22 mouse cellular contexts compared by ENCODE assay signal in the genomic region with DNA sequence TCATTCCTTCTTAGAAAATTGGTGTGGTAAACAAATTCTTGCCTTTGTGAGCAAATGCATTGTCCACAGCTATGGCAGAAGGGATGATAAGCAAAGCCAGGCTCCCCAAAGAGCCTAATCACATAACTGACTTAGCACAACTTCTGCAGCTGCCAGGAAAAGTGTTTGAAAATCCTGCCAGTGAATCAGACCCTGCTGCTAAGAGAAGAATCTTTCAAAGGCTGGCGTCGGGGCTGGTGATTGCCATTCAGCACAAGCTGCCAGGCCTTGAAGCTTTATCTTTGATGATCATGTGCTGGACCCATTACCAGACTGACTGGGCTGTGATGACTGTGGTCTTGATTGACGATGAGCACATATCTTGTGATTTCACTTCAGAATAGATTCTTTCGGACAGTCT.
DNase-seq lines count a peak whose midpoint lies in the region; ATAC-seq lines count a peak whose summit lies in the region.
"Had no signal": no experiment of that assay in that cellular context is flagged by ENCODE, and none has a peak within 500 bp of the region (broad histone marks: within the 10 kb centered on the region; RNA-seq: fewer than 3 reads in every experiment).

No protein-coding gene starts in this region.

- no peaks in the 10 kb centered on the region for H3K9me3 ChIP-seq in hindbrain, embryonic 16.5 days (ENCODE audit: control insufficient read depth, low read length)
- no peaks in the 10 kb centered on the region for H3K9me3 ChIP-seq in hindbrain, embryonic 10.5 days
- no peaks in the 10 kb centered on the region for H3K9me3 ChIP-seq in liver, embryonic 12.5 days (replicated peaks)
- H3K9me3 ChIP-seq: embryonic facial prominence, embryonic 15.5 days; intestine, embryonic 15.5 days had no signal

- 63% methylated on average over 4 of the region's 4 CpGs for whole genome bisulfite sequencing in hindbrain, embryonic 16.5 days
- WGBS in hindbrain, embryonic 10.5 days: 82% methylated on average over 4 of the region's 4 CpGs
- WGBS in liver, embryonic 12.5 days (ENCODE audit: insufficient replicate concordance): 57% methylated on average over 4 of the region's 4 CpGs

- no peaks in the 10 kb centered on the region for H3K36me3 ChIP-seq in hindbrain, embryonic 16.5 days (ENCODE audit: control insufficient read depth, insufficient read depth, low read length)
- H3K36me3 ChIP-seq in hindbrain, embryonic 10.5 days: no peaks in the 10 kb centered on the region
- H3K36me3 ChIP-seq in liver, embryonic 12.5 days: no peaks in the 10 kb centered on the region
- H3K36me3 ChIP-seq: embryonic facial prominence, embryonic 15.5 days; intestine, embryonic 15.5 days had no signal

- H3K27ac ChIP-seq in hindbrain, embryonic 16.5 days (ENCODE audit: low read depth, low read length): no peak overlapping the region
- H3K27ac ChIP-seq in hindbrain, embryonic 10.5 days: no peak overlapping the region
- no peak overlapping the region for H3K27ac ChIP-seq in liver, embryonic 12.5 days
- H3K27ac ChIP-seq: embryonic facial prominence, embryonic 15.5 days; hindbrain, embryonic 14.5 days; intestine, embryonic 15.5 days had no signal

- peak; percentile 50 to 58 for DNase-seq in cerebellum, postnatal 10 days
- DNase-seq in hindbrain, embryonic 10.5 days (ENCODE audit: low spot score): no peak
- DNase-seq in right cerebral cortex, postnatal 4 days: peak; percentile 7
- no peak for DNase-seq in right cerebral cortex, postnatal 25 days
- DNase-seq: adrenal gland, postnatal 14 days; cerebellum, adult 11-12 months; cerebellum, postnatal 36 days; embryo, embryonic 11 days; gastrocnemius, postnatal 14 days; heart, adult 11 months; kidney, adult 9 months; kidney, postnatal 14 days; liver, postnatal 0 days; lung, postnatal 10 days; thymus, postnatal 14 days had no signal

- H3K27me3 ChIP-seq in hindbrain, embryonic 16.5 days (replicated peaks; ENCODE audit: control insufficient read depth, insufficient read depth, low read length): no peaks in the 10 kb centered on the region
- no peaks in the 10 kb centered on the region for H3K27me3 ChIP-seq in hindbrain, embryonic 10.5 days (ENCODE audit: insufficient read depth, poor library complexity, severe bottlenecking)
- H3K27me3 ChIP-seq in liver, embryonic 12.5 days (replicated peaks): no peaks in the 10 kb centered on the region
- H3K27me3 ChIP-seq: embryonic facial prominence, embryonic 15.5 days; intestine, embryonic 15.5 days had no signal

- no peak for ATAC-seq in cerebellum, adult (ENCODE audit: insufficient number of reproducible peaks, low FRiP score, low TSS enrichment)
- peak; percentile 61; the same call in 1 of the 2 replicates for ATAC-seq in hindbrain, embryonic 16.5 days
- no peak for ATAC-seq in liver, embryonic 12.5 days
- ATAC-seq in frontal cortex, adult (ENCODE audit: low TSS enrichment): no peak
- ATAC-seq: intestine, embryonic 15.5 days; liver, postnatal 0 days had no signal

- no peak overlapping the region for H3K9ac ChIP-seq in hindbrain, embryonic 16.5 days (ENCODE audit: low read depth, low read length)
- no peak overlapping the region for H3K9ac ChIP-seq in liver, embryonic 12.5 days
- H3K9ac ChIP-seq: embryonic facial prominence, embryonic 15.5 days; hindbrain, embryonic 14.5 days; intestine, embryonic 15.5 days; liver, postnatal 0 days had no signal

- no peak overlapping the region for H3K4me3 ChIP-seq in hindbrain, embryonic 16.5 days (ENCODE audit: low read length)
- no peak overlapping the region for H3K4me3 ChIP-seq in hindbrain, embryonic 10.5 days
- H3K4me3 ChIP-seq in liver, embryonic 12.5 days: no peak overlapping the region
- H3K4me3 ChIP-seq: embryonic facial prominence, embryonic 15.5 days; intestine, embryonic 15.5 days had no signal

- H3K4me2 ChIP-seq in hindbrain, embryonic 16.5 days (ENCODE audit: low read length): no peak overlapping the region
- no peak overlapping the region for H3K4me2 ChIP-seq in liver, embryonic 12.5 days
- H3K4me2 ChIP-seq: embryonic facial prominence, embryonic 15.5 days; hindbrain, embryonic 14.5 days; intestine, embryonic 15.5 days had no signal

- no peaks in the 10 kb centered on the region for H3K4me1 ChIP-seq in hindbrain, embryonic 16.5 days (ENCODE audit: control insufficient read depth, insufficient read depth, low read depth, low read length)
- H3K4me1 ChIP-seq in hindbrain, embryonic 10.5 days (replicated peaks): no peaks in the 10 kb centered on the region
- H3K4me1 ChIP-seq in liver, embryonic 12.5 days: no peaks in the 10 kb centered on the region
- H3K4me1 ChIP-seq: embryonic facial prominence, embryonic 15.5 days; intestine, embryonic 15.5 days had no signal

Comparison
In these comparisons a context has a peak if more than half of its experiments do, and no peak if none do; other contexts are left out.
1. DNase-seq: peak in cerebellum, postnatal 10 days (2 of 2) and right cerebral cortex, postnatal 4 days (single experiment); none in hindbrain, embryonic 10.5 days (single experiment) and right cerebral cortex, postnatal 25 days (single experiment).